Mouse (Mus musculus): ENCODE results near the gene Rpp30.

The Rpp30 gene

DNA sequence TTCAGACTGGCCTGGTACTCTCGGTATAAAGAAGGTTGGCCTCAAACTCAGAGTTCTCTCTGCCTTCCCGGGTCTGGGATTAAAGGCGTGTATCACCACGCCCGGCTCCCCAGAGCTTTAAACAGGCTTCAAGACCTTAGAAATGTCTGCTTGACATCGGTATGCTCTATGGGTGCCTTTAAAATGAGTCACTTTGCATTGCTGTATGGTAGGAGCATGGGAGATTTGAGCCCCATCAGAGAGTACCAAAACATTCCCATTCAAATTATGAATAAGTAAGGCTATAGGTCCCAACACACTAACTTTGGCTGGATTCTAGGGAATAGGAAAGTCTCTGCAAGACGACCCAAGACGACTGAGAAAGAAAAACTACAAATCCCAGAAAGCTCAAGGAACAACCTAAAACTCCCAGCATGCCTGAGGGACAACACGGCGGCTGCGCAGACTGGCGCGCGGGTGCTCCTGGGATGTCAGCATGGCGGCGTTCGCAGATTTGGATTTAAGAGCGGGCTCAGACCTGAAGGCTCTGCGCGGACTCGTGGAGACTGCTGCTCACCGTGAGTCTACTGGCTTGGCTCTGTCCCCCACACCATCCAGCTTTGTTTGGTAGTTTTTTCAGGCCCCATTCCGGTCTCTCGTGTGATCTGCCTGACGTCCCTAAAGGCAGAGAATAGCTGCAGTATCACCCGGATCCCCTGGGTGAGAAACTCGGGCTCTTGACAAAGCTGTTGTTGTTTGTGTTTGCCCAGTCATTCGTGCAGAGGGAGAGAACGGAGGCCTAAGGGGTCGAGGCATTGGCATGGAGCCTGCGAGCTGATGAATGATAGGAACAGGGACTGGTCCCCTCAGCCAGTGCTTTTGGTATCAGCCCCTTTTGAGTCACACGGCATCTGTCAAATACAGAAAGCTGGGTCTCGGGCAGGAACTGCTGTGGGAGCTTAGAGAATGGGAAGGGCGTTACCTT lies at the start of gene Rpp30:
Gene Rpp30 (plus strand): TSS at position 455 of the 964 bp plus-strand sequence.
- peak; percentile 83 for DNase-seq

DNA sequence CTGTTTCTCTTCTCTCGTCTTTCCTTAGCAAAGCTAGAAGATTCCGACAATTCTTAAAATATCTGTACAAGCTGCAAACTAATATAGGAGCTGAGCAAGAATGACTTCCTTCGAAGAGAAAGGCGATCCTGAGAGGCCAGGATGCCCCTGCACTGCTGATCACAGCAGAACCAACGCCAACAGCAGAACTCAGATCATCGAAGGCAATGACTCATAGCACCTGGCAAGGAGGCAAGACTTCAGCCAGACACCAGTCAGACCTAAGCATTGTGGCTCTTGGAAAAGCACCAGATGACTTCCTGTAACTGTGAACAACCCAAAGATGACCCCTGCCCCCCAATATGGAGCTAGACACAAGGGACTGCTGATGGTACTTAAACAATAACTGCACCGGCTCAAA lies 37.5 kb upstream of the Rpp30 start:
- DNase-seq: no peak

DNA sequence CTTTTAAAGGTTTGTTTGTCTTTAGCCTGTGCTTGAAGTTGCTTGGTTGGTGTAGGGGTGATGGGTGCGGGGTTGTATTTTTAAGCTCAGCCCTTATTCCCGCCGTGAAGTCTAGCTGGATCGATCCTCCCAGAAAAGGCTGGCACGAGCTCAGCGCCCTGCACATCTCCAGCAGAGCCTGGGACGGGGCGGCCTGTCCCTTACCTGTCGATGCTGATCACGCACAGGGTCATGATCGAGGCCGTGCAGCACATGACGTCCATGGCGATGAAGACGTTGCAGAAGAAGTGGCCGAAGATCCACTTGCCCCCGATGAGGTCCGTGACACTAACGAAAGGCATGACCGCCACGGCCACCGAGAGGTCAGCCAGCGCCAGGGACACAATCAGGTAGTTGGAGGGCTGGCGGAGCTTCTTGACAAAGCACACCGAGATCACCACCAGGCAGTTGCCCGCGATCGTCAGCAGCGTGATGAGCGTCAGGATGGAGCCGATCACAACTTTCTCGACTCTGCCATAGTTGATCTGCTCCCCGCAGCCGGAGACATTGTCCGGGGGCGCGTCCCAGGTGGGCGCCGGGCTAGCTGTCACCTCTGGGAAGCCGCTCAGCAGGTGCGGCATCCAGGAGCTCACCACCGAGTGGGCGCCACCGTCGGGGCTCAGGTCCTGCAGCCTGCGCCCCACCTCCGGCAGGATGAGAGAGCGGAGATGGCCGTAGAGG lies 26.9 kb upstream of the Rpp30 start:
- DNase-seq: no peak

DNA sequence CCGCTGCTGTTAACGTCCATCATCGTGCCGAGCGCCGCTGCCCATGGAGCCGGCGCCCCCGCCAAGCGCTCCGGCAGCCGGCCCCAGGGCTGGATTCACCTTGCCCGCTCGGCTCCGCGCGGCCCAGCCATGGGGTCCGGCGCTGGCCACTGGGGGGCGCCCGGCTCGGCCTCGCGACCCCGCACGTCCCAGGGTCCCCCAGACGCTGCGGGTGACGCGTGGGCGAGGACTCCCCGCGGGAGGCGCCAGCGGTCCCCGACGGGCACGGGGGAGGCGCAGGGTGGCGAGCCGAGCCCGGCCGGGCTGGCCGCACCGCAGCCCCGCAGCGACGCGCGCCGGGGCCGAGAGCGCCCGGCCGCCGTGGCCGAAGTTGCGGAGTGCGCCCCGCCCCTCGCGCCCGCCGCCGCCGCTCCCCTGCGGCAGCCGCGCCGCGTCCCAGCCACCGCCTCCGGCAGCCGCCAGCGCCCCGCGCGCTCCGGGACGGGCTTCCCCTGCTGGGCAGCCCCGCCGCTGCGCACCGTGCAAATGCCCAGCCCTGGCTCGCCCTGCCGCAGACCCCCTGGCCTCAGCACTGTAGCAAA lies 26.2 kb upstream of the Rpp30 start, which contains the start of gene Htr7:
Gene Htr7 (minus strand): TSS at position 277 of the 581 bp plus-strand sequence.
- peak; percentile 26 for DNase-seq

DNA sequence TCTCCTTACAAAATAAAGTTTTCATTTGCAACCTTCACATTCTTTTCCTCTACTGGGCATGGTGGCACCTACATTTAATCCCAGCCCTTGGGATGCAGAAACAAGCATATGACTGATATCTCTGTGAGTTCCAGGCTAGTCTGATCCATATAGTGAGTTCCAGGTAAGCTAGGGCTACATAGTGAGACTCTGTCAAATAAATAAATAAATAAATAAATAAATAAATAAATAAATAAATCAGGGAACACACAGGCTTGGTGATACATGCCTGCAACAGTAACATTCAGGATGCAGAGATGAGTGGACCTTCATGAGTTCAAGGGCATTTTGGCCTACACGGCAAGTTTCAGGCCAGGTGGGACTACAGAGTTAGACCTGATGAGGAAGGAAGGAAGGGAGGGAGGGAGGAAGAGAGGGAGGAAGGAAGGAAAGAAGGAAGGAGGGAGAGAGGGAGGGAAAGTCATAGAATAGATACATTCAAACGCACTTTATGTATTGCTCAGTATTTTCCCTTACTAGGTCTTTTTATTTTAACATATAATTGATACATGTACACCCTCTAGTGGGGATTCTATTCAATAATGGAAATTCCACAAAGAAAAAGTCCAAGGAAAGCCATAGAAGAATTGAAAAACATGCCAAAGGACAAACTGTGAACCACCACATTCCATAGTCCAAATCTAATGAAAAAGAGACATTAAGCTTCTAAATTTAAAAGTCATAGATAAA lies 20.6 kb upstream of the Rpp30 start:
- no peak for DNase-seq

DNA sequence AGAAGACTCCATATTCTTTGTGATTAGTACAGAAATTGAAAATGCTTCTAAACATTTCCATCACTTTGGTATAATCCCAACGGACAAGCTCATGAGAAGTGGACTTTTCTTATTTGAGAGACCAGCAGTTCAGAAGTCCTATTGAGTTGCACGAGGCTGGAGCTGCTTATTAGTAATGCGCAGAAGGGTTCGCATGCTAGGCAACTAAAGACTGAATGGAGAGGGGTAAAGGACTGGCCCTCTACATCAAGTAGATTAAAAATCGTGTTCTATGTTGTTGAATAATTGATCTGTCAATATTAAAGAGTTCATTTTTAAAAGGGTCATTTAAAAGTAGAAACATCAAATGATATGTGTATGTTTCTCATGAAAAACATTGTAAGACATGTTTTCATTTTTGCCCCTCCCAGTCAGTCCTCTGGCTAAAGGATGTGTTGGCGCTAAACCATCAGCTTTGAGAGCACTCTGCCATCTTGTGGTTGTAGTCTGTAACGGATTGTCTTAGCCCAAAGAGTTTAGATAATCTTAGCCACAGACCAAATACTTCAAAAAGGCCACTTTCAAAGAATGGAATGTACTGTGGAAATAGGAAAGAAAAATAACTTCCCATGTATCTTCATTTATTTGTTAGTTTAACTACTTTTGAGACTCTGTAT lies 782 bp upstream of the Rpp30 start:
- DNase-seq: peak; percentile 39

DNA sequence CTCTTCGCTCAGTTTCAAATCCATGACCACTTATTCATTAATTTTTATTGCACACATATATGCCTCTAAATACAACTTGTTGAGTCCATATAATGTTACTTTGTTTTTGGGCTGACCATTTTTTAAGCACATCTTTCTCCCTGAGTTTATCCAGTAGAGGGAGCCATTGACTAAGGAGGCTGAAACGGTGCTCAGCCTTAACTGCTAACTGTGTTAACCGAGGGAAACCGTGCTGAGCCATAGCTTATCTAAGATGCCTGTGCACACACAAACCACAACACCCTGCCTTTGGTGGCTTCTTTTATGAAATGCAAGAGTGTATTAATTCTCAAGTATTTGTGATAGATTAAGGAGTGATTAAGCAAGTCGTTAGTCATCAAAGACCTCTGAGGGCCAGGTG lies 7.3 kb downstream of the Rpp30 start:
- no peak for DNase-seq

DNA sequence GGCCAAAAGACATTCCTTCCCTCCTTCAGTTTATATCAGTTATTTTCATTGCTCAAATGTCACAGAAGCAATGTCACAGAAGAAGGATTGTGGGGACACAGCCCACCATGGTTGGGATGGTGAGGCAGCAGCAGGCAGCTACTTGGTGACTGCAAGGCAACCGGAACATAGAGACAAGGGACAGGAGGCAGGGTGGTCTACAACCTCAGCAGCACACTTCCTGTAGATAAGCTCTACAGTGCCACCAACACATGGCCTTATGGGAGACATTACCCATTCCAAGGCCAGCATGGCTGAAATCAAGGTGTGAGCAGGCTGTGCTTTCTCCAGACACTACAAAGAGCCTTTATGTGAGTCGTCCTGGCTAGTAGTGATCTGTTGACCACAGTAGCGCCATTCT lies 13.7 kb downstream of the Rpp30 start:
- DNase-seq: no peak

DNA sequence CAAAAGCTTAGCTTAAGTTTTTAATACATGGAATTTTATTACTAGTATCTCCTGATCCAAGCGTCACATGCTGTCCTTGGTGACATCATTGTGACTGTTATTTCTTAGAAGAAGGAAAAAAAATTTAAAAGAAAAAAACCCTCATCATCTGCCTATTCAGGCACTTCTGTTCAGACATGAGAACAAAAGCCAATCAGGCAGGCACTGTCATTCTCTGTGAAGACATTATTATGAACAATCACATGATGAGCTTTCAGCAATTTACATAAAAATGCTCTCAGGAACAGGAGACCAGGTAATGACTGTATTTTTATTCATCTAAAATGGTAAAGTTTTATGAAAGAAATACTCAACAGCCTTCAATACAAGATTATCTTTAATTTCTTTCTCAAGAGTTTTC lies 14.7 kb downstream of the Rpp30 start:
- DNase-seq: no peak

DNA sequence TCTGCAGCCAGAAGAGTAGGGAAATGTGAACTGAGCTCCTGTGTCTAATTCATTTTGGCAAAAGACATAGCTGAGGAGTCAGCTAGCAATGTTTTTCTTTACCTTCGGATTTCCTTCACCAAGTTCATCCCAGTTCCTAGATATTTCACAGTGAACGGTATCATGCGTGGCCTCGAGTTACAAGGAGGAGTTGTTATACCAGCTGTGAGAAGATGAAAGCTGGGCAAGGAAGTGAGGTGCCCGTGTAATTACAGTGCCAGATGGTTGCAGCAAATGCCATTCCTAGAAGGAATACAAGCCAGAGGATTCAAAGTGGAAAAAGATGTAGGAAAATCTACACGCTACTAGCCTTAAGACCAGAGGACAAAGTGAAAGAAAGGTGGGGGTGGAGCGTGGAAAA lies 15.4 kb downstream of the Rpp30 start:
- no peak for DNase-seq

DNA sequence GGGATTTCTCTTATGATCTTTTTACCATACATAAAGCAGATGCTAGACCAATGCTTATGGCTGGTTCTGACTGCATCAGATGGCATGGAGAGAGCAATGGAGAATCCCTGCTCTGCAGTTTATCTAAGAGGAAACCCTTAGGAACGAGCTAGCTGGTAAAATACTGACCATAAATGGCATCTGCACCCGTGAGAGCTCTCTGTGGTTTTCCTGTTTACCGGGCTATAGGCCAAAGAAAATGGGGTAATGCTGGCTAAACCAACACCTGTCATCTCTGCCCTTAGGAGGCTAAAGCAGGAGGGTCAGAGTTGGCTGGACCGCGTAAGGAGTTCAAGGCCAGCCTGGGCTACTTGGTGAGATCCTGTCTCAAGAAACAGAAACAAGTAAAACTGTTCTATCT lies 20.4 kb downstream of the Rpp30 start:
- DNase-seq: no peak

DNA sequence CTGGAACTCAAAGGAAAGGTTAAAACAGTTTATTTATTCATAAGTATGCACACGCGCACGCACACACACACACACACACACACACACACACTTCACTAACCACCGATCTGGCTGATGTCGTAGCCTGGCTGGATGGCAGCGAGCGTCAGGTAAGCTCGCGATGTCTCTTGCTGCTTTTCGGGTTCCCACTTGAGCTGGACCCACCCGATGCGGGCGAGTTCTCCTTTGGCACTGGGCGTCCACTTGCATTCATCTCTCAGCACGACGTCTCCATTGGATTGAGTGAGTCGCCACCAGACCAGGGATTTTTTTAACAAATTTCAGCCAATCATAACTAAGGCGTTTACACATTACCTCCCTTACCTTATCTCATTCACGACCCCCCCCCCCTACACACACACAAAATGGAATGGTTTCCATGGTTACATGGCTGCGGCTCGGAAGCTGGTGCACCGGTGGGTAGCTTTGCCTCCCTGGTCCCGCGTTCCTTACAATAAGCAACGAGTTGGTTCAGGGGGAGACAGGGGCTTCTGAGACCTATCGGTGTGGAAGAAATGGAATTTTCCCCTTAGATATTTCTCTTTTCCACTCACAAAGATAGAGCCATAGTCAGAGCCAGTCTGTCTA lies 25.9 kb downstream of the Rpp30 start:
- no peak for DNase-seq

DNA sequence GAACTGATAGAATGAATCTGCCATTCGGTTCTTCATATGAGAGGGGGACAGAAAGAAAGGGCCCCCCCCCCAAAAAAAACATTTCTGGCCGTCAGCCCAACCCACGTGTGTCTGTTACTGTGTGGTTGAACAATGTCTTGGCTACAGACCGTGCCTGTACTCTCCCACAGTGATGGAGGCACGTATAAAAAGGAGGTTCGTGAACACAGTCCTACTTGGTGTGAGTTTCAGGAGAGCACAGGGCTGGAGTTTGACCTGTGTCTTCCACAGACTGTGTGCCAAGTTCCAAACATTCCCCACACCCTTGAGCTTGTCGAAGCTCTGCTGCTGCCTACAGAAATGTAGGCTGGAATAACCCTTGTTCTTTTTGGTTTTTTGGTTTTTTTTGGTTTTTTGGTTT lies 26.9 kb downstream of the Rpp30 start:
- no peak for DNase-seq

DNA sequence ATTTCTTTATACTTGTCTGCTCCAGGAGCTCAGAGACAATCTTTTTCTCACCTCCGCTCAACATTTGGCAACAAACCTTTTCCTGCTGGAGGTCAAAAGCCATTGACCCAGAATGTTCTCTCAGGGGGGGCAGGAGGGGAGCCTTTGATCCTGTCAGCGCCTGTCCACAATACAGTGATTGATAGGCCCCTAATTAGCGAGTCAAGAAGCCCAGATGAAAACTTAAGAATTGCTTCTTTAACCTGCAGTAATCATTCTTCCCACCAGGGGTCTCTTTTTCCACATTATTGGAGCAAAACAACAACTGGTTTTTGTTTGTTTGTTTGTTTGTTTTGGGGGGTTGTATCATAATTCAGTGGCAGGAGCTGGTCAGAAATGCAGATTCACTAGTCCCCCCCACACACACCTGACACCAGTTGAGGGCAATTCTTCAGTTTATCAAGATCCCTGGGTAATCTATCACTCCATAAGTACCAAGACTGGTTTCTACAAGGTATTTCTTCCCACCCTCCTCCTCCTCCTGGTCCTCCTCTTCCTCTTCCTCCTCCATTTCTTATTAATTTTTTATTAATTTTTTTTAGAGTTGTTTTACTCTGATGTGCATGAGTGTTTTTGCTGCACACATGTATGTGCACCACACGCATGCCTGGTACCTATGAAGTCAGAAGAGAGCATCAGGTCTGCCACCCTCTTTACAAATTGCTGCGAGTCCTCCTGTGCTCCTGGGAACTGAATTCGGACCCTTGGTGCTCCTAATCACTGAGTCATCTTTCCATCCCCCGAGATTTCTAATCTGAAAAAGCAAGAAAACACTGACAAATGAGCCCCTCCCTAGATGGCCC lies 27.8 kb downstream of the Rpp30 start:
- DNase-seq: no peak

DNA sequence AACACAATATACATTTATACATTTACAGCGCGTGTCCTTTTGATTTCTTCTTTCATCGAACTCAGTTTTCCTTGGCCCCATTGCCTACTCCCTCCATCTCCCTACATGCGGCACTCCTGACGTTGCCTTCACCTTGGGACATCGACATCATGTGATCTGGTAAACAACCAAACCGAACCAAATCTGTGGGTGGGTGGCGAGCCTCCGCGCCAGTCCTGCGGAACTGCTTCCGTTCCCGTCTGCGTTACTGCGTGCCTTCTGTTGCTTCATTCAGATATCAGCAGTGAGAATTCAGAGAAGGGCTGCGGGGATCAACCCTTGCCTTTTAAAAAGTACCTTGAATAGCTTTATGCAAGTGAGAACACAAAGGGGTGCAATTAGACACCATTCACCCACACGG lies 28.5 kb downstream of the Rpp30 start:
- DNase-seq: no peak

DNA sequence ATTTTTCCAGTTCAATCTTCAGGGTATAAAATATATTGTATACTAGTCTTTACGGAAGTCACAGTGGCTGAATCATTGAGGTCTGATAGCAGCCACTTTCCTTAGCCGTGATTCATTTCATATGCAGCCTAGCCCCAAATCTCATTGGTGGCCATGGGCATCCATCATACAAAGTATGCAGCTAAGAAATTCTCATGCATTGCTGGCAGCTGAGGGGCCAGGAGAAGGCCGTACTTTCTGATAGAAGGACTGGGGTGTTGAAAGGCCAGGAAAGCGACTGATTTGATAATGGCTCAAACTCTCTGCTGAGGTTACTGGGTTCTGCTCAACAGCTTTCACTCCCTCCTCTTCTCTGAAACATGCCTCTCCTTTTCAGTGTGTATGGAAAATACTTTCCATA lies 32.7 kb downstream of the Rpp30 start:
- no peak for DNase-seq

DNA sequence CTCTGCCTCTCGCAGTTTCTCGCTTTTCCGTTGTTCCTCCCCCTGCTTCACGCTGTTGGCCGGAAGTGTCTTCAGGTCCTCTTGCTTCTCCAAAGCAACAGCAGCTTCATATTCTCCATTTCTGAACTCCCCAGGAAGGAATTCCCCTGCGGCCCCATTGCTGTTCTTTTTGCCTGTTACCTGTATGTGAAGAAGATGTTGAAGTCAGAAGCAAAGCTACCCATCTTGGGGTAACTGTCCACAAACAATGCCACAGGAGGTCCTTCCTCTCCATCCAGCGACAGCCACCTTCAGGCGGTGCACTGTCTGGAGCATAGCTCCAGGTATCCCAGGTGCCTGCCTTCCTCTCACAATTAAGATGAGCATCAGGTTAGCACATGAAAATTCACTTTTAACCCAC lies 35.7 kb downstream of the Rpp30 start:
- no peak for DNase-seq

DNA sequence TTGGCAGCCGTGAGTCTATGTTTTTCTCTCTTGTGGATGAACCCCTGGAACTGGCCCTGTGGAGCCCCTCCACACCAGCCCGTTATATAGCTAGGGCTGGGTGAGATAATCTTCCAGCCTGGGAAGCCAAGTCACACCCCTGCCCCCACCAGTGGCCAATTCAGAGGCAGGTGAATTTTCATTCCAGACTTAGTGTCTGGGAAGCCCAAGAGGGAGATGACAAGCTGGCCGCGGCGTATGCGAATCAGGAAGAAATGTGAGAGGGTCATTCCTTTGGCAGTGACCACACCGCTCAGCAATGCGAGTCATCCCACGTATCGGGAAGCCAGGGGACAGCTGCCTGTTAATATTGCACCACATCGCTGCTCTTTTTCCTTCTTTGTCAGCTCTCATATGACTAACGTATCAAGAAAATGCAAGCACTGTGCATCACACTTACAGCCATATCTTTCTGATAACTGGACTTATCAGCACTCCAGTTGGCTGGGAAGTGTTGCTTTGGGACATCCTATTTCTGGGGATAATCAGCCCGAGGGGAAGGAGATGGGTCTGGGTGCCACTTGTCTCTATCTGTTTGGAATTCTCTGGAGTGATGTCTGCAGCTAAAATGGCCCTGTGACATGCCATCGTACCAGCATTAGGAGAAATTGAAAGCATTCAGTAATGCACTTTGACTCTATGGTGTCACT lies 36.4 kb downstream of the Rpp30 start, which contains the start of gene Ankrd1:
Gene Ankrd1 (minus strand): TSS at position 317 of the 689 bp plus-strand sequence.
- no peak for DNase-seq

DNA sequence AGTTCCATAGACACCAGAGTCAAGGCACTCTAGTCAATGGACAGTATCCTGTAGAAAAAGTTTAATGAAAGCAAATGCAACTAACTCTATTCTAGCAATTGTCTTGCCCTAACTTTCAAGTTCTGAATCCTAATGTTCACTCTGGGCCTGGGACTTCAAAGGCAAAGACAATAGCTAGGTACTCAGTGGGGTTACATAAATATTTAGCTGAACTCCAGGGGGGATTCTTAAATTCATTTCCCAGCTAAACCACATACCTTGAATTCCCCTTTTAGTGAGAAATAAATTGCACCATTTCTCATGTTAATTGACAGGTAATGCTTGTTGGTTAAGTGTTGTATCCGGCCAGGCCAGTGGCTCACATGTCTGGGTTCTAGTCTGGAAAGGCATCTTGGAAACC lies 40.7 kb downstream of the Rpp30 start:
- no peak for DNase-seq

DNA sequence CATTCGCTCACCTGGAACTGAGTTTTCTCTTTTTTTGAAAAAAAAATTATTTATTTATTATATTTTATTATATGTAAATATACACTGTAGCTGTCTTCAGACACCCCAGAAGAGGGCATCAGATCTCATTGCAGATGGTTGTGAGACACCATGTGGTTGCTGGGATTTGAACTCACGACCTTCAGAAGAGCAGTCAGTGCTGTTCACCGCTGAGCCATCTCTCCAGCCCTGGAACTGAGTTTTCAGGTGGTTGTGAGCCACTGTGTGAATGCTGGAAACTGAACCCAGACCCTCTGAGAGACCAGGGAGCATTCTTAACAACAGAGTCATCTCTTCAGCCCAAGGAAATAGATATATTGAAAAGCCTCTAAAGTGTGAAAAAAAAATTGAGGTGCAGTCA lies 44.9 kb downstream of the Rpp30 start:
- DNase-seq: no peak

All from thymus, postnatal 25 days (tissue).